9 mouse cellular contexts compared by ENCODE assay signal in the genomic region with DNA sequence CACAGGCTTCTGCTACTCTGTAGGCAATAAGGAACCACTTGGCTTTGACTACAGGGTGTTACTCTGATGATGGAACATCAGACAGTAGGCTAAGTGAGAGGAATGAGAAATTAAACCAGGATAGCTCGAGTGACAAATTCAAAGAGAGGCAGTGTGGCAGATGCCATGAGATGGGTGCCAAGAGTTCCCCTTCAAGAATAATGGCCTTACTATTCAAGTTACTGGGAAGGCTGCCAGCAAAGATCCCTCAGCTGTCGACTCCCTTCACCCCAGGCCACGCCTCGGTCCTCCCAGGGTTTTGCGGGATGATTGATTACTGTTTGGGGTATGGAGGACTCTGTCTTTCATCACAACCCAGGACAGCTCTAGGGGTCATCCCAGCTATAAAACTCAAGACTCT. TPM values are rescaled to one million over a fixed set of nuclear protein-coding genes. Genes with fewer than 3 reads are reported as not detected.
DNase-seq lines count a peak whose midpoint lies in the region; ATAC-seq and TF ChIP-seq lines count a peak whose summit lies in the region.
"Had no signal": no experiment of that assay in that cellular context is flagged by ENCODE, and none has a peak within 500 bp of the region (broad histone marks: within the 10 kb centered on the region; RNA-seq: fewer than 3 reads in every experiment).

No protein-coding gene starts in this region.

- no peak for TF ChIP-seq CTCF in lung, postnatal 0 days (IDR thresholded peaks at IDR 0.05)

- WGBS in limb, embryonic 13.5 days = 27% methylated on average over 5 of the region's 5 CpGs
- 25% methylated on average over 5 of the region's 5 CpGs for WGBS in limb, embryonic 10.5 days
- WGBS in hindbrain, embryonic 15.5 days = 44% methylated on average over 5 of the region's 5 CpGs
- 13% methylated on average over 5 of the region's 5 CpGs for WGBS in lung, postnatal 0 days

- H3K4me3 ChIP-seq in limb, embryonic 13.5 days = no peak overlapping the region
- no peak overlapping the region for H3K4me3 ChIP-seq in limb, embryonic 10.5 days
- H3K4me3 ChIP-seq in hindbrain, embryonic 15.5 days = no peak overlapping the region
- H3K4me3 ChIP-seq in lung, postnatal 0 days (ENCODE audit: low read depth, low read length) = no peak overlapping the region
- H3K4me3 ChIP-seq: heart, embryonic 15.5 days had no signal

- no peak overlapping the region for H3K9ac ChIP-seq in limb, embryonic 13.5 days
- no peak overlapping the region for H3K9ac ChIP-seq in hindbrain, embryonic 15.5 days
- no peak overlapping the region for H3K9ac ChIP-seq in lung, postnatal 0 days (replicated peaks; ENCODE audit: low read depth)
- H3K9ac ChIP-seq: heart, embryonic 15.5 days had no signal

- H3K4me1 ChIP-seq in limb, embryonic 13.5 days = no peaks in the 10 kb centered on the region; the same call in 1 of the 2 replicates
- H3K4me1 ChIP-seq in limb, embryonic 10.5 days = no peaks in the 10 kb centered on the region
- no peaks in the 10 kb centered on the region for H3K4me1 ChIP-seq in hindbrain, embryonic 15.5 days (replicated peaks)
- peaks cover 7% of the 10 kb centered on the region; the same call in 1 of the 2 replicates for H3K4me1 ChIP-seq in lung, postnatal 0 days (ENCODE audit: insufficient read depth, low read depth, low read length)
- H3K4me1 ChIP-seq: heart, embryonic 15.5 days had no signal

- H3K36me3 ChIP-seq in limb, embryonic 13.5 days = no peaks in the 10 kb centered on the region
- no peaks in the 10 kb centered on the region for H3K36me3 ChIP-seq in limb, embryonic 10.5 days
- H3K36me3 ChIP-seq in hindbrain, embryonic 15.5 days = no peaks in the 10 kb centered on the region
- no peaks in the 10 kb centered on the region for H3K36me3 ChIP-seq in lung, postnatal 0 days (ENCODE audit: insufficient read depth, low read length)
- H3K36me3 ChIP-seq: heart, embryonic 15.5 days had no signal

- H3K27me3 ChIP-seq in limb, embryonic 13.5 days = no peaks in the 10 kb centered on the region
- no peaks in the 10 kb centered on the region for H3K27me3 ChIP-seq in limb, embryonic 10.5 days (ENCODE audit: low read depth, poor library complexity, severe bottlenecking)
- no peaks in the 10 kb centered on the region for H3K27me3 ChIP-seq in hindbrain, embryonic 15.5 days
- H3K27me3 ChIP-seq in lung, postnatal 0 days (replicated peaks; ENCODE audit: insufficient read depth, low read length) = no peaks in the 10 kb centered on the region
- H3K27me3 ChIP-seq: heart, embryonic 15.5 days had no signal

- no peak overlapping the region for H3K27ac ChIP-seq in limb, embryonic 13.5 days
- no peak overlapping the region for H3K27ac ChIP-seq in limb, embryonic 10.5 days
- H3K27ac ChIP-seq in hindbrain, embryonic 15.5 days (replicated peaks) = no peak overlapping the region
- H3K27ac ChIP-seq in lung, postnatal 0 days (ENCODE audit: low read length) = no peak overlapping the region
- H3K27ac ChIP-seq: heart, embryonic 15.5 days had no signal

- no peak for DNase-seq in limb, embryonic 10.5 days (ENCODE audit: low spot score)
- peak; percentile 47 for DNase-seq in cerebellum, adult 9-10 months
- peak; percentile 62 for DNase-seq in lung, postnatal 0 days (ENCODE audit: low spot score)
- DNase-seq in testis, postnatal 14 days (ENCODE audit: low spot score) = peak; percentile 57
- no peak for DNase-seq in MN1 (ENCODE audit: low spot score)
- DNase-seq in urinary bladder, postnatal 10 days (ENCODE audit: low spot score) = no peak

- no peaks in the 10 kb centered on the region for H3K9me3 ChIP-seq in limb, embryonic 13.5 days
- H3K9me3 ChIP-seq in limb, embryonic 10.5 days (replicated peaks) = no peaks in the 10 kb centered on the region
- H3K9me3 ChIP-seq in hindbrain, embryonic 15.5 days = no peaks in the 10 kb centered on the region
- no peaks in the 10 kb centered on the region for H3K9me3 ChIP-seq in lung, postnatal 0 days (ENCODE audit: low read length)
- H3K9me3 ChIP-seq: heart, embryonic 15.5 days had no signal

- peak; percentile 40; the same call in 1 of the 2 replicates for ATAC-seq in limb, embryonic 13.5 days (ENCODE audit: low FRiP score, low read depth)
- peak; percentile 88 for ATAC-seq in hindbrain, embryonic 15.5 days (ENCODE audit: low FRiP score, low read depth)
- ATAC-seq in lung, postnatal 0 days = peak; percentile 41

- no peak for TF ChIP-seq EP300 in lung, postnatal 0 days (IDR thresholded peaks at IDR 0.05)

- no peak overlapping the region for H3K4me2 ChIP-seq in limb, embryonic 13.5 days (replicated peaks)
- no peak overlapping the region for H3K4me2 ChIP-seq in hindbrain, embryonic 15.5 days
- no peak overlapping the region for H3K4me2 ChIP-seq in lung, postnatal 0 days (replicated peaks; ENCODE audit: low read depth, low read length)
- H3K4me2 ChIP-seq: heart, embryonic 15.5 days had no signal

RNA-seq across cellular contexts. Expression of gene Lifr, which starts 28.4 kb away (rescaled TPM):
- polyA plus RNA-seq in limb, embryonic 13.5 days (2015; fragmentation: Nextera tagmentation; extraction: Ambion mirVana) = 15.3 and 17.5 TPM in 2 replicates
- 12.0 and 12.1 TPM in 2 replicates for polyA plus RNA-seq in limb, embryonic 10.5 days (2016; fragmentation: Nextera tagmentation; extraction: Ambion mirVana)
- 18.3 and 19.9 TPM in 2 replicates for polyA plus RNA-seq in hindbrain, embryonic 15.5 days (2015; fragmentation: Nextera tagmentation; extraction: Ambion mirVana)
- polyA plus RNA-seq in lung, postnatal 0 days (2015; fragmentation: Nextera tagmentation; extraction: Ambion mirVana) = 29.7 and 35.5 TPM in 2 replicates

Comparison
In these comparisons a context has a peak if more than half of its experiments do, and no peak if none do; other contexts are left out.
1. DNase-seq: peak in cerebellum, adult 9-10 months (single experiment), lung, postnatal 0 days (single experiment) and testis, postnatal 14 days (single experiment); none in limb, embryonic 10.5 days (single experiment), MN1 (single experiment) and urinary bladder, postnatal 10 days (single experiment).
2. Peak in every context shown above with its lines, with median percentiles within 50 percentile points of each other: ATAC-seq.